In the genomic region with DNA sequence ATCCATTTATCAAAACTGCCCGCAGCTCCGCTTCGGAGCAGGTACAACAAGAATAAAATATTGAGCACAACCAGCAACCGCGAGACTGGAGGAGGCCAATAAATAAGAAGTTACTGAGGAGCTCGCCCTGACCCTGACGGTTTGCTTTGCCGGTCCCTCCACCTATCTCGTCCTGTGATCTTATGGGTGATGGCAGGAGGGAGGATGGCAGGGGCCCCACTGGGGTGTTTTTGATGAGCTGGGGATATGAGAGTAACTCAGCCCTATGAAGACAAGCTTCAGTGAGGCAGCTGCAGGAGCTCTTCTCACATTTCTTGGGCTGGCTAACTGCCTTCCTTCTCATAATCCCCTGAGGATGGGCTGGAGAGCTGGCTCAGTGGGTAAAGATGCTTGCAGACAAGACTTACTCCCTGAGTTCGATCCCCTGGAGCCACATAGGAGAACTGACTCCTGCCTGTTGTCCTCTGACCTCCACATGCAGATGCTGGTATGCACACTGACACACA, we compare ENCODE assay signal across 10 mouse cellular contexts.
A peak's percentile ranks its signal among the peaks of the same experiment; 100 is the strongest.
DNase-seq lines count a peak whose midpoint lies in the region; ATAC-seq and TF ChIP-seq lines count a peak whose summit lies in the region.
"Had no signal": no experiment of that assay in that cellular context is flagged by ENCODE, and none has a peak within 500 bp of the region (broad histone marks: within the 10 kb centered on the region; RNA-seq: fewer than 3 reads in every experiment).

No protein-coding gene starts in this region.

- no peaks in the 10 kb centered on the region for H3K9me3 ChIP-seq in forebrain, embryonic 15.5 days
- H3K9me3 ChIP-seq in forebrain, embryonic 12.5 days, result no peaks in the 10 kb centered on the region
- H3K9me3 ChIP-seq in kidney, embryonic 16.5 days (ENCODE audit: low read length), result no peaks in the 10 kb centered on the region
- no peaks in the 10 kb centered on the region for H3K9me3 ChIP-seq in stomach, postnatal 0 days (ENCODE audit: control insufficient read depth, low read length)

- H3K4me3 ChIP-seq in forebrain, embryonic 15.5 days, result no peak overlapping the region
- H3K4me3 ChIP-seq in forebrain, embryonic 12.5 days (replicated peaks), result no peak overlapping the region
- H3K4me3 ChIP-seq in kidney, embryonic 16.5 days (ENCODE audit: low read length), result no peak overlapping the region
- no peak overlapping the region for H3K4me3 ChIP-seq in stomach, postnatal 0 days (ENCODE audit: low read depth, low read length)

- H3K4me1 ChIP-seq in forebrain, embryonic 15.5 days, result peaks cover 20% of the 10 kb centered on the region
- H3K4me1 ChIP-seq in forebrain, embryonic 12.5 days, result peaks cover 12% of the 10 kb centered on the region; the same call in 1 of the 2 replicates
- peaks cover 12% of the 10 kb centered on the region for H3K4me1 ChIP-seq in kidney, embryonic 16.5 days (ENCODE audit: insufficient read depth, low read length)
- no peaks in the 10 kb centered on the region; the same call in 1 of the 2 replicates for H3K4me1 ChIP-seq in stomach, postnatal 0 days (replicated peaks; ENCODE audit: control insufficient read depth, insufficient read depth)

- no peak overlapping the region for H3K4me2 ChIP-seq in forebrain, embryonic 15.5 days (replicated peaks)
- H3K4me2 ChIP-seq in forebrain, embryonic 12.5 days, result no peak overlapping the region
- 0 out of 2 replicates have a peak overlapping the region, but pooled peaks have one; percentile 8 for H3K4me2 ChIP-seq in kidney, embryonic 16.5 days (replicated peaks; ENCODE audit: low read depth, low read length)
- peak overlapping the region; percentile 38 for H3K4me2 ChIP-seq in stomach, postnatal 0 days (replicated peaks; ENCODE audit: low read depth)

- TF ChIP-seq EP300 in stomach, postnatal 0 days (optimal IDR thresholded peaks at IDR 0.05), result no peak

- ATAC-seq in forebrain, embryonic 15.5 days (replicated peaks), result no peak
- no peak for ATAC-seq in forebrain, embryonic 12.5 days (ENCODE audit: low FRiP score)
- ATAC-seq in kidney, embryonic 16.5 days (ENCODE audit: low FRiP score, low TSS enrichment), result no peak
- ATAC-seq in stomach, postnatal 0 days (ENCODE audit: low FRiP score, low TSS enrichment), result no peak

- peak overlapping the region; percentile 67 for H3K27ac ChIP-seq in forebrain, embryonic 15.5 days (replicated peaks)
- no peak overlapping the region for H3K27ac ChIP-seq in forebrain, embryonic 12.5 days
- H3K27ac ChIP-seq in kidney, embryonic 16.5 days (ENCODE audit: low read length), result no peak overlapping the region; the same call in 1 of the 2 replicates
- peak overlapping the region; percentile 80 for H3K27ac ChIP-seq in stomach, postnatal 0 days (replicated peaks)

- TF ChIP-seq CTCF in stomach, postnatal 0 days (IDR thresholded peaks at IDR 0.05; ENCODE audit: low read depth), result no peak

- DNase-seq in kidney, postnatal 14 days, result no peak
- peak; percentile 17 for DNase-seq in thymus, postnatal 14 days
- DNase-seq in thymus, adult 18-20 months, result no peak
- no peak for DNase-seq in stomach, postnatal 0 days (ENCODE audit: low spot score)
- no peak for DNase-seq in liver
- DNase-seq: cerebellum, adult 9-10 months; gastrocnemius, postnatal 10 days had no signal

- no peaks in the 10 kb centered on the region for H3K27me3 ChIP-seq in forebrain, embryonic 15.5 days
- peaks cover 13% of the 10 kb centered on the region; the same call in 1 of the 2 replicates for H3K27me3 ChIP-seq in forebrain, embryonic 12.5 days
- no peaks in the 10 kb centered on the region for H3K27me3 ChIP-seq in kidney, embryonic 16.5 days (ENCODE audit: insufficient read depth, low read length)
- H3K27me3 ChIP-seq in stomach, postnatal 0 days (ENCODE audit: control insufficient read depth, insufficient read depth, low read length), result no peaks in the 10 kb centered on the region

- no peaks in the 10 kb centered on the region for H3K36me3 ChIP-seq in forebrain, embryonic 15.5 days
- no peaks in the 10 kb centered on the region for H3K36me3 ChIP-seq in forebrain, embryonic 12.5 days (replicated peaks)
- H3K36me3 ChIP-seq in kidney, embryonic 16.5 days (ENCODE audit: insufficient read depth, low read length), result no peaks in the 10 kb centered on the region
- H3K36me3 ChIP-seq in stomach, postnatal 0 days (ENCODE audit: control insufficient read depth, insufficient read depth, low read length), result no peaks in the 10 kb centered on the region

- no peak overlapping the region for H3K9ac ChIP-seq in forebrain, embryonic 15.5 days (replicated peaks)
- no peak overlapping the region for H3K9ac ChIP-seq in forebrain, embryonic 12.5 days
- no peak overlapping the region; the same call in 1 of the 2 replicates for H3K9ac ChIP-seq in kidney, embryonic 16.5 days (replicated peaks; ENCODE audit: low read length)
- H3K9ac ChIP-seq in stomach, postnatal 0 days (ENCODE audit: low read length), result peak overlapping the region; percentile 38; the same call in 1 of the 2 replicates

- 87% methylated on average over 10 of the region's 10 CpGs for WGBS in forebrain, embryonic 15.5 days
- WGBS in forebrain, embryonic 12.5 days, result 88% methylated on average over 10 of the region's 10 CpGs
- 30% methylated on average over 10 of the region's 10 CpGs for WGBS in kidney, embryonic 16.5 days
- 46% methylated on average over 10 of the region's 10 CpGs for WGBS in stomach, postnatal 0 days

Comparison
In these comparisons a context has a peak if more than half of its experiments do, and no peak if none do; other contexts are left out.
1. H3K27ac ChIP-seq: peak in forebrain, embryonic 15.5 days (single experiment) and stomach, postnatal 0 days (single experiment); none in forebrain, embryonic 12.5 days (single experiment) and kidney, embryonic 16.5 days (single experiment).
2. H3K4me2 ChIP-seq: peak in kidney, embryonic 16.5 days (single experiment) and stomach, postnatal 0 days (single experiment); none in forebrain, embryonic 15.5 days (single experiment) and forebrain, embryonic 12.5 days (single experiment).